Mouse (Mus musculus): ENCODE measurements around the gene Olfr823. TPM values are rescaled to one million over a fixed set of nuclear protein-coding genes. Genes with fewer than 3 reads are reported as not detected.
A peak's percentile ranks its signal among the peaks of the same experiment; 100 is the strongest.
"Not testable (repeated sequence)": the region's sequence is repeated elsewhere in the genome, so short reads cannot be mapped to it uniquely, and the experiment has no call there.

The Olfr823 gene
- total RNA-seq (2021): not detected
- long read RNA-seq: 0 reads

DNA sequence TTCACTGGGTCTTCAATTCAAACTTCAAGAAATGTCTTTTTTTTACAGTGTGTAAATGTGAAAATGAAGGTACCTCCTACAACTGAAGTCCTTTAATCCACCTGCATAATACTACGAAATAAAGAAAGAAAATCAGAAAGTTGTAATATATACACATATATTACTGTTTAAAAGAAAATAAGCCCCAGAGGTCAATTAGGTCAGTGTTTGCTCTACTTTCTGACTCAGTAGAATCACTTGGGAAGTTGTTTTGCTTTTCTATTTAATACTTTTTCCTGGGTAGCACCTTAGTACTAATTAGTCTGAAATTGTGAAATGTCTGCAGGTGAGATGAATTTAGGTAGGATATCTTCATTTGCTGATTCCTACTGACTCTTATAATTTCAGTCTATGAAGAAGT lies at the start of gene Olfr823:
TSS of gene Olfr823 (minus strand) at position 101 of the 400 bp plus-strand sequence.
- not testable (repeated sequence) for DNase-seq (ENCODE audit: low spot score in 2 of 2)

DNA sequence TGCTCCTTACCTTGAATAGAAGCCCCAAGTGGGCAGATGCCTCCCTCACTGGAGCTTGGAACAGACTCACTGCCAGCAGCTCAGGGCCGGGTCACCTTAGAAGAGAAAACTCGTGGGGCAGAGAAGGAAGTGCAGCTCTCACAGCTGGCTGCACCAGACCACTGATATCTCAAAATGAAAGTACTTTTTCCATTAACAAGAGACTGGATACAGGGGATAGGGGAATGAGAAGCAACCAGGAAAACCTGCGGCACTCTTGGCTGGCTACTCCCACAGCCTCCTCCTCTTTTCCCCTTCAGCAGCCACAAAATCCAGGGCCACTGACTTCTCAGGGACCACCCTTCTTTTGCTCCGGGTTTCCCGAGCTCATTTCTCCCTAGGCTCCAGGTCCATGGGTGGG lies 28.9 kb upstream of the Olfr823 start:
- DNase-seq (ENCODE audit: low spot score in 2 of 2): no peak

DNA sequence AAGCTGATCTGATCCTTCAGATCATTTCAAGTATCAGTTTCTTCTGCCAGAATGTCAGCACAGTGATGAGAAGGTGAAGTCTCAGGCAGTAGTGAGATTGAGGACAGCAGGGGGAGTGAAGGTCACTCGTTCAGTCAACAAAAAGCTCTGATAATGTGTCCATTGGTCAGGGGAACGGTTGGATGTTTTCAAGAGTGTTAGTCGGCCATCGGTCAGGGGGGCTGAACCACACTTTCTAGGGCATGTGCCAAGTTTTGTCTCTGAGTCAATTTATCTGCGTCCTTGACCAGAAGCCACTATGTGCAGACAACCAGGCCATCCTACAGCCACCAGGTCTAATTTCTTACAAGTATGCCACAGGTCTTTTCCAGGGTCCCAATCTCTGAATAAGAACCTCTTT lies 27.3 kb upstream of the Olfr823 start:
- not testable (repeated sequence) for DNase-seq (ENCODE audit: low spot score in 2 of 2)

DNA sequence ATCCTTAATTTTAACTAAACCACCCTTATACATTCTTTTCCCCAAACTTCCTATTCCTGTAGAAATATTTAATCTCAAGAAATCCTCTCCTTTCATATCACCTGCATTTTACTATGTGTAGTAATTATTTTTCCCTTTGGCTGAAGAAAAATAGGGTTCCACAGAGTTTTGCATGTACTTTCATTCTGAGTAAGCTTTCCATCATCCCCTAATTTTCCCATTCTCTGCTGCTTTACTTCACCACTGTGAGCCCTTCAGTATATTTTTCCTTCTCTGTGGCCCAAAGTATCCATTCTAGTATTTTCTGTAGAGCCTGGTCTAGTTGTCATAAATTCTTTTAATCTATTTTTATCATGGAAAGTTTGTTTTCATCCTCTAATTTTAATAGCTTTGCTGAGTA lies 19.6 kb upstream of the Olfr823 start:
- DNase-seq (ENCODE audit: low spot score in 2 of 2): no peak

DNA sequence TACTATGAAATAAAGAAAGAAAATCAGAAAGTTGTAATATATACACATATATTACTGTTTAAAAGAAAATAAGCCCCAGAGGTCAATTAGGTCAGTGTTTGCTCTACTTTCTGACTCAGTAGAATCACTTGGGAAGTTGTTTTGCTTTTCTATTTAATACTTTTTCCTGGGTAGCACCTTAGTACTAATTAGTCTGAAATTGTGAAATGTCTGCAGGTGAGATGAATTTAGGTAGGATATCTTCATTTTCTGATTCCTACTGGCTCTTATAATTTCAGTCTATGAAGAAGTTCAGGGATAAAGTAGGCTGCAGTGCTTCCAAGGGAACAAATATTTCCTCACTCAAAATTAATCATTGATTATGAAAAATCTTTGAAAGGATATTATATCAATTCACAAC lies 14.7 kb upstream of the Olfr823 start, which contains the start of gene Olfr824:
TSS of gene Olfr824 (minus strand) at position 101 of the 400 bp plus-strand sequence.
- not testable (repeated sequence) for DNase-seq (ENCODE audit: low spot score in 2 of 2)

DNA sequence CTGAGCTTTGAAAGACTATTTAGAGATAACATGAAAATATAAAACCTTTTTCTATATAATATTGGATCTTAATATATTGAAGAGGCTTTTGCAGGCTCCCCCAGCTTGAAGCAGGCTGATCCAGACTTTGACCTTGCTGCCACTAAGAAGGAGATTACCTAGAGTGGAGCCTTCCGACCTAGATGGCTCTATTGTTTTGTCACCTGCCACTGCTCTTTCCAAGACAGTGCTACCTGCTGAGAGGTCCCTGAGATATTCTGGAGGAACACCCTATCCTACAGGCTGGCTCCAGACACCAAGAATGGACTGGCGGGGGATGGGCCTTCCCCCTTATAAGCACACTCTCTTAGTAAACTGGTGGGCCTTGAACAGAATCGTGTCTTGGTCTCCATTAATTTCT lies 862 bp upstream of the Olfr823 start:
- not testable (repeated sequence) for DNase-seq (ENCODE audit: low spot score in 2 of 2)

DNA sequence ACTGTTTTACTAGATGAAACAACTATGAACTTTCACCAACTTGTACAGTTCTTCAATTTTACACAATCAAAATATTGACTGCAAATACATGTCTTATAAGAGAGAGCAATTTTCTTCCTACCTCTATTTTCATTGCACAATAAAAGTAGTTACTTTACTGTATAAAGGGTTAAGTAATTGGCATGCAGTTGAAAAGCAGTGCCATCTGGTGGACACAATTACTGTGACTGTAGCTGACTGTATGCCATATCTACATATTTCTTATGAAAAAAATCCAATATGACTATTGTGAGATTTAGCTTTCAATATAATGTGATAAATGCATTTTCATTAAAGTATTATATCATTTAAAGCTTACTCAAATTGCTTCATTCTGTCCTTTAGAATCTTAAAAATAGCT lies 19.1 kb downstream of the Olfr823 start:
- DNase-seq (ENCODE audit: low spot score in 2 of 2): peak in 1 of 2 experiments; percentile 3

DNA sequence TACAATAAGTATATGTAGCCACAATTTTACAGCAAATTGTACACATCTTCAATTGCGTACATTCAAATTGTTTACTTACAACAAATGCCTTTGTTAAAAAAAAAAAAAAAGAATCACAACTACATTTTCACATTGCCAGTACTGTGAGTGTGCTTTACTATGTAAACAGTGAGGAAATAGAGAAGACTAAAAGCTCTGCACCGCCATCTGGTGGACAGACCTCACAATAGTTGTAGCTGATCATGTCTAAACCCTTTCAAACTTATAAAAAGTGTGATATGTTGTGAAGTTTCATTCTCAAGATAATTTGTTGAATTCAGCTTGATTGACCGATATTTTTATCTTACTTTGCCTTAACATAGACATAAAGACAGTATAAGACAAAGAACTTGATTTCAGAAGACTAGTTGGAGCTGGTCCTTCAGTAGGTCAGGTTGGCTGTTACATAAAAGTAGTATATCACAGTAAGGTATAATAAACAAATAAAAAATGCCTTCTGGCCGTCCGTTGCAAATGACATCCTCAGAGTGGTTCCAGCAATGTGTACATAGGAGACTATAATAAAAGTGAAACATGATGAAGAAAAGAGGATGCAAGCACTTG lies 22.2 kb downstream of the Olfr823 start:
- peak; percentile 17 to 63 for DNase-seq (ENCODE audit: low spot score in 2 of 2)

DNA sequence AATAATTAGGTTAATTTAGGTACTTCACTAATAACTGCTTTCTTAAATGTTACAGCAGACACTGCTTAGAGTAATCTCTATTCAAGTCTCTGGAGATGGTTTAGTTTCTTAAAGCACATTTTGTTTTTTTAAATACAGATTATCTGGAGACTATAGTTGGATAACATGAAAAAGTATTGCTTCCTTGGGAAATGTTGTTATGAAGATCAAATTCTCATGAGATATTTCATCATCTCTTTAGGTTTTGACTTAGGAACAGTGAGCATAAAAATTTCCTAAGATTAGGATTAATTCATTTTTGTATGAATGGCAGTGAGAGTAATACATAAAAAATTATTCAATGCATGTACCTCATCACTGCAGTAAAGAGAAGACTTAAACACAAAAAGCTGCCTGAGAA lies 44.3 kb downstream of the Olfr823 start, which contains the start of gene Olfr822:
TSS of gene Olfr822 (plus strand) at position 301 of the 400 bp plus-strand sequence.
- no peak for DNase-seq (ENCODE audit: low spot score in 2 of 2)

Other genes with a start within 250 kb of the Olfr823 start
- not detected for gene Olfr814, start 235.5 kb downstream of the Olfr823 start, total RNA-seq (2021)
- not detected for gene Olfr815, start 209.5 kb downstream of the Olfr823 start, total RNA-seq (2021)
- not detected for gene Olfr816, start 199.8 kb downstream of the Olfr823 start, total RNA-seq (2021)
- gene Olfr818, start 166.3 kb downstream of the Olfr823 start, total RNA-seq (2021): not detected
- gene Olfr819, start 148.1 kb downstream of the Olfr823 start, total RNA-seq (2021): not detected
- not detected for gene Olfr247, start 139.2 kb downstream of the Olfr823 start, total RNA-seq (2021)
- gene Gm10310, start 130.3 kb downstream of the Olfr823 start, total RNA-seq (2021): not detected
- not detected for gene Olfr820, start 102.8 kb downstream of the Olfr823 start, total RNA-seq (2021)
- not detected for gene Olfr821, start 85.0 kb downstream of the Olfr823 start, total RNA-seq (2021)
- not detected for gene Olfr822, start 44.2 kb downstream of the Olfr823 start, total RNA-seq (2021)
- not detected for gene Olfr824, start 14.6 kb upstream of the Olfr823 start, total RNA-seq (2021)
- not detected for gene Olfr825, start 51.4 kb upstream of the Olfr823 start, total RNA-seq (2021)
- gene Olfr826, start 68.8 kb upstream of the Olfr823 start, total RNA-seq (2021): not detected
- gene Olfr827, start 99.0 kb upstream of the Olfr823 start, total RNA-seq (2021): not detected
- under 1 TPM in 1 of 2 experiments, not detected in 1; 0.10 TPM for gene Neurod4, start 164.9 kb upstream of the Olfr823 start, total RNA-seq (2021)
- 1 to 10 TPM in 1 of 2 experiments, under 1 TPM in 1; 0.92 to 1.3 TPM for gene Tespa1, start 207.5 kb upstream of the Olfr823 start, total RNA-seq (2021)